Mouse (Mus musculus) midbrain, embryonic 13.5 days (tissue): ENCODE data around the gene Ppp1r2. TPM values are rescaled to one million over a fixed set of nuclear protein-coding genes. Genes with fewer than 3 reads are reported as not detected.

Source experiments
- ATAC-seq: fragments of 200-750 bp; cut with Nextera tagmentation; 2 replicates; pipeline ENCODE4 v1.8.0; 2017; ENCODE audit warnings: mild to moderate bottlenecking, moderate TSS enrichment, moderate library complexity
- H3K27ac ChIP-seq: fragments of 300-500 bp; sonication (generic); 2 replicates; pipeline ENCODE4 v1.5.1; 2015; ENCODE audit warnings: inconsistent platforms, mild to moderate bottlenecking, moderate library complexity
- H3K27me3 ChIP-seq: fragments of 300-500 bp; sonication (generic); 2 replicates; pipeline ENCODE4 v1.6.1; 2015; ENCODE audit warnings: mild to moderate bottlenecking, inconsistent platforms
- H3K36me3 ChIP-seq: fragments of 300-500 bp; sonication (generic); 2 replicates; pipeline ENCODE4 v1.6.1; 2015; ENCODE audit warnings: mild to moderate bottlenecking, inconsistent platforms
- H3K4me1 ChIP-seq: fragments of 300-500 bp; sonication (generic); replicated peaks from 2 replicates; pipeline ENCODE4 v1.6.1; 2015; ENCODE audit warnings: inconsistent platforms
- H3K4me2 ChIP-seq: fragments of 300-500 bp; sonication (generic); replicated peaks from 2 replicates; pipeline ENCODE4 v1.6.1; 2015; ENCODE audit warnings: moderate library complexity, mild to moderate bottlenecking, inconsistent platforms
- H3K4me3 ChIP-seq: fragments of 300-500 bp; sonication (generic); replicated peaks from 2 replicates; pipeline ENCODE4 v1.5.1; 2015; ENCODE audit warnings: mild to moderate bottlenecking, inconsistent platforms
- H3K9ac ChIP-seq: fragments of 300-500 bp; sonication (generic); replicated peaks from 2 replicates; pipeline ENCODE4 v1.6.1; 2015; ENCODE audit warnings: mild to moderate bottlenecking, inconsistent platforms
- H3K9me3 ChIP-seq: fragments of 300-500 bp; sonication (generic); 2 replicates; pipeline ENCODE4 v1.6.1; 2016; ENCODE audit warnings: mild to moderate bottlenecking, inconsistent platforms
- WGBS: fragments of 180-500 bp; shearing (Covaris S2); methylation state at CpG from one replicate; pipeline ENCODE4 v1.1.7; 2015; 5-methylcytosine and 5-hydroxymethylcytosine counted together
- polyA plus RNA-seq: library from polyadenylated mRNA; unstranded; fragments of >200 nt; fragmentation: Nextera tagmentation; extraction: Ambion mirVana; gene quantifications from 2 replicates; pipeline ENCODE4 v1.2.1, GENCODE M21; 2015

Ppp1r2 gene
- polyA plus RNA-seq, 1 experiment from 2014 or later = 95.4 TPM

- H3K27me3 ChIP-seq = no peaks in the 10 kb centered on the region
- H3K4me2 ChIP-seq = no peak overlapping the region
- ATAC-seq = no peak
- H3K9me3 ChIP-seq = no peaks in the 10 kb centered on the region
- H3K4me1 ChIP-seq = peaks cover 12% of the 10 kb centered on the region
- WGBS = 70% methylated on average over 5 of the region's 5 CpGs
- no peak overlapping the region for H3K27ac ChIP-seq
- no peak overlapping the region for H3K4me3 ChIP-seq
- H3K9ac ChIP-seq = no peak overlapping the region
- no peaks in the 10 kb centered on the region for H3K36me3 ChIP-seq
These were observed 30.3 kb upstream of the Ppp1r2 start for GRCm38 (mm10) chr16:31305199-31305919.

- Histone ChIP-seq H3K4me2 (no peak overlapping the region), H3K4me1 (peaks cover 27% of the 10 kb centered on the region), H3K9ac (no peak overlapping the region), H3K27me3 (no peaks in the 10 kb centered on the region), H3K36me3 (no peaks in the 10 kb centered on the region), H3K27ac (no peak overlapping the region), H3K4me3 (no peak overlapping the region), H3K9me3 (no peaks in the 10 kb centered on the region)
- 75% methylated on average over 10 of the region's 10 CpGs for WGBS
- ATAC-seq = no peak
These were observed 28.2 kb upstream of the Ppp1r2 start for GRCm38 (mm10) chr16:31303276-31303675.

GRCm38 (mm10) chr16:31300883-31301532 is 25.9 kb upstream of the Ppp1r2 start:
- Histone ChIP-seq H3K4me1 (peaks cover 27% of the 10 kb centered on the region), H3K36me3 (no peaks in the 10 kb centered on the region), H3K4me3 (no peak overlapping the region), H3K9me3 (no peaks in the 10 kb centered on the region), H3K4me2 (no peak overlapping the region), H3K9ac (no peak overlapping the region), H3K27me3 (no peaks in the 10 kb centered on the region), H3K27ac (no peak overlapping the region)
- 70% methylated on average over 6 of the region's 6 CpGs for WGBS
- ATAC-seq = no peak

- 24% methylated on average over 7 of the region's 7 CpGs for WGBS
- H3K27ac ChIP-seq = peak overlapping the region; percentile 47
- H3K4me3 ChIP-seq = no peak overlapping the region
- no peak overlapping the region for H3K9ac ChIP-seq
- H3K27me3 ChIP-seq = no peaks in the 10 kb centered on the region
- no peak for ATAC-seq
- H3K4me1 ChIP-seq = peaks cover 27% of the 10 kb centered on the region
- H3K36me3 ChIP-seq = no peaks in the 10 kb centered on the region
- H3K4me2 ChIP-seq = no peak overlapping the region
- no peaks in the 10 kb centered on the region for H3K9me3 ChIP-seq
These were observed 25.4 kb upstream of the Ppp1r2 start for GRCm38 (mm10) chr16:31300467-31300866.

GRCm38 (mm10) chr16:31299960-31300353 is 24.9 kb upstream of the Ppp1r2 start:
- no peaks in the 10 kb centered on the region for H3K9me3 ChIP-seq
- H3K27me3 ChIP-seq = no peaks in the 10 kb centered on the region
- H3K4me3 ChIP-seq = no peak overlapping the region
- no peak overlapping the region for H3K9ac ChIP-seq
- no peak overlapping the region for H3K4me2 ChIP-seq
- peaks cover 27% of the 10 kb centered on the region for H3K4me1 ChIP-seq
- peak overlapping the region; percentile 47 for H3K27ac ChIP-seq
- no peaks in the 10 kb centered on the region for H3K36me3 ChIP-seq
- ATAC-seq = peak; percentile 59; the same call in 1 of the 2 replicates
- WGBS = 23% methylated on average over 3 of the region's 3 CpGs

GRCm38 (mm10) chr16:31299164-31299959 is 24.3 kb upstream of the Ppp1r2 start:
- no peak for ATAC-seq
- Histone ChIP-seq H3K4me2 (no peak overlapping the region), H3K9ac (no peak overlapping the region), H3K4me3 (no peak overlapping the region), H3K9me3 (no peaks in the 10 kb centered on the region), H3K36me3 (no peaks in the 10 kb centered on the region), H3K27me3 (no peaks in the 10 kb centered on the region), H3K4me1 (peaks cover 27% of the 10 kb centered on the region), H3K27ac (peak overlapping the region; percentile 47; the same call in 1 of the 2 replicates)
- 39% methylated on average over 11 of the region's 11 CpGs for WGBS

GRCm38 (mm10) chr16:31297113-31297512 is 22.0 kb upstream of the Ppp1r2 start:
- Histone ChIP-seq H3K4me1 (peaks cover 24% of the 10 kb centered on the region), H3K4me3 (no peak overlapping the region), H3K27me3 (no peaks in the 10 kb centered on the region), H3K9me3 (no peaks in the 10 kb centered on the region), H3K4me2 (no peak overlapping the region), H3K9ac (no peak overlapping the region), H3K27ac (no peak overlapping the region), H3K36me3 (no peaks in the 10 kb centered on the region)
- WGBS = 96% methylated on average over 7 of the region's 7 CpGs
- no peak for ATAC-seq

GRCm38 (mm10) chr16:31293761-31294160 is 18.7 kb upstream of the Ppp1r2 start:
- WGBS = 86% methylated on average over 4 of the region's 4 CpGs
- Histone ChIP-seq H3K9me3 (no peaks in the 10 kb centered on the region), H3K9ac (no peak overlapping the region), H3K27ac (no peak overlapping the region), H3K27me3 (no peaks in the 10 kb centered on the region), H3K36me3 (no peaks in the 10 kb centered on the region), H3K4me1 (no peaks in the 10 kb centered on the region), H3K4me3 (no peak overlapping the region), H3K4me2 (no peak overlapping the region)
- no peak for ATAC-seq

GRCm38 (mm10) chr16:31290751-31291365 is 15.8 kb upstream of the Ppp1r2 start:
- ATAC-seq = no peak
- Histone ChIP-seq H3K4me3 (no peak overlapping the region), H3K4me2 (no peak overlapping the region), H3K27me3 (no peaks in the 10 kb centered on the region), H3K9ac (no peak overlapping the region), H3K36me3 (no peaks in the 10 kb centered on the region), H3K4me1 (no peaks in the 10 kb centered on the region), H3K9me3 (no peaks in the 10 kb centered on the region), H3K27ac (no peak overlapping the region)
- WGBS = 91% methylated on average over 7 of the region's 7 CpGs

- no peak overlapping the region for H3K4me2 ChIP-seq
- no peak overlapping the region for H3K27ac ChIP-seq
- H3K9me3 ChIP-seq = no peaks in the 10 kb centered on the region
- H3K9ac ChIP-seq = no peak overlapping the region
- no peaks in the 10 kb centered on the region for H3K4me1 ChIP-seq
- WGBS = 85% methylated on average over 10 of the region's 10 CpGs
- no peaks in the 10 kb centered on the region for H3K36me3 ChIP-seq
- no peaks in the 10 kb centered on the region for H3K27me3 ChIP-seq
- no peak for ATAC-seq
- H3K4me3 ChIP-seq = no peak overlapping the region
These were observed 15.2 kb upstream of the Ppp1r2 start for GRCm38 (mm10) chr16:31290281-31290680.

GRCm38 (mm10) chr16:31287712-31288111 is 12.6 kb upstream of the Ppp1r2 start:
- 88% methylated on average over 3 of the region's 3 CpGs for WGBS
- Histone ChIP-seq H3K27me3 (no peaks in the 10 kb centered on the region), H3K4me3 (no peak overlapping the region), H3K4me1 (no peaks in the 10 kb centered on the region), H3K27ac (no peak overlapping the region), H3K9ac (no peak overlapping the region), H3K9me3 (no peaks in the 10 kb centered on the region), H3K4me2 (no peak overlapping the region), H3K36me3 (no peaks in the 10 kb centered on the region)
- ATAC-seq = no peak
